Mouse (Mus musculus) G1E (cell line): ENCODE measurements at regions not wholly inside any gene's neighbourhood (a gene's known extent, or its start where the extent isn't known, plus 50 kb on each side); places are given as distances from the start of the nearest gene placed in this dataset.

Experiments
- ATAC-seq: 2 replicates; pipeline ENCODE4 v1.8.0; 2016; ENCODE audit warnings: mild to moderate bottlenecking; ENCODE audit not compliant: insufficient number of reproducible peaks, poor library complexity, low FRiP score, severe bottlenecking; ENCODE audit errors: extremely low read depth
- DNase-seq: peaks from one replicate; pipeline ENCODE4 v3.0.0; 2012; ENCODE audit warnings: low spot score
- H3K27me3 ChIP-seq: 2 replicates; pipeline ENCODE4 v1.6.1; 2012; ENCODE audit warnings: mild to moderate bottlenecking, low read length, inconsistent platforms; ENCODE audit not compliant: insufficient read depth
- H3K36me3 ChIP-seq: replicated peaks from 2 replicates; pipeline ENCODE3; 2012; ENCODE audit warnings: mild to moderate bottlenecking, inconsistent platforms
- H3K4me1 ChIP-seq: 2 replicates; pipeline ENCODE4 v1.6.1; 2012; ENCODE audit warnings: low read depth, low read length, inconsistent platforms, mixed read lengths; ENCODE audit not compliant: insufficient read depth
- H3K4me3 ChIP-seq: 2 replicates; pipeline ENCODE4 v1.5.1; 2012; ENCODE audit warnings: low read depth, mild to moderate bottlenecking, inconsistent platforms, low read length, moderate library complexity, mixed read lengths
- H3K9me3 ChIP-seq: replicated peaks from 2 replicates; pipeline ENCODE4 v1.6.1; 2012; ENCODE audit warnings: inconsistent platforms
- CTCF ChIP-seq: IDR thresholded peaks from 2 replicates; pipeline ENCODE4 v1.5.1; 2012; ENCODE audit warnings: low read depth, low read length, inconsistent platforms, mixed read lengths
- GATA1 ChIP-seq: IDR thresholded peaks from 2 replicates; pipeline ENCODE4 v1.6.1; 2012; ENCODE audit warnings: borderline replicate concordance, low read length, inconsistent platforms, mixed read lengths
- GATA2 ChIP-seq: IDR thresholded peaks from 2 replicates; pipeline ENCODE4 v1.6.1; 2012; ENCODE audit warnings: low read depth, low read length, inconsistent platforms, borderline replicate concordance
- POLR2AphosphoS5 ChIP-seq: IDR thresholded peaks from 2 replicates; pipeline ENCODE4 v1.6.1; 2012; ENCODE audit warnings: low read depth, low read length, inconsistent platforms; ENCODE audit not compliant: insufficient replicate concordance
- TAL1 ChIP-seq: conservative IDR thresholded peaks from 2 replicates; pipeline ENCODE4 v1.6.1; 2012; ENCODE audit warnings: low read depth, low read length, inconsistent platforms, mixed read lengths

- H3K27me3 ChIP-seq: no peaks in the 10 kb centered on the region
- no peaks in the 10 kb centered on the region for H3K36me3 ChIP-seq
- H3K4me1 ChIP-seq: no peaks in the 10 kb centered on the region
- DNase-seq: no peak
- no peak for ATAC-seq
- H3K9me3 ChIP-seq: no peaks in the 10 kb centered on the region
- TF ChIP-seq GATA2 (no peak), CTCF (no peak), TAL1 (no peak), GATA1 (no peak), POLR2AphosphoS5 (no peak)
- no peak overlapping the region for H3K4me3 ChIP-seq
These were observed 70.3 kb downstream of the Matn1 start for GRCm38 (mm10) chr4:131014301-131015081.

- DNase-seq (no peak), ATAC-seq (no peak)
- no peaks in the 10 kb centered on the region for H3K27me3 ChIP-seq
These were observed 71.0 kb downstream of the Matn1 start for GRCm38 (mm10) chr4:131015156-131015555.

GRCm38 (mm10) chr4:131023601-131024000 lies 79.4 kb downstream of the Matn1 start:
- H3K4me1 ChIP-seq: no peaks in the 10 kb centered on the region
- DNase-seq (no peak), ATAC-seq (no peak)
- H3K27me3 ChIP-seq: no peaks in the 10 kb centered on the region; the same call in 1 of the 2 replicates
- H3K9me3 ChIP-seq: no peaks in the 10 kb centered on the region
- H3K4me3 ChIP-seq: no peak overlapping the region
- TF ChIP-seq TAL1 (no peak), CTCF (no peak), POLR2AphosphoS5 (no peak), GATA2 (no peak), GATA1 (no peak)
- H3K36me3 ChIP-seq: no peaks in the 10 kb centered on the region

More at GRCm38 (mm10) chr4:131015156-131015555, 71.0 kb downstream of the Matn1 start:
- no peaks in the 10 kb centered on the region for H3K36me3 ChIP-seq
- no peaks in the 10 kb centered on the region for H3K4me1 ChIP-seq
- TF ChIP-seq POLR2AphosphoS5 (no peak), CTCF (no peak), GATA1 (no peak), GATA2 (no peak), TAL1 (no peak)
- no peak overlapping the region for H3K4me3 ChIP-seq
- no peaks in the 10 kb centered on the region for H3K9me3 ChIP-seq

- Histone ChIP-seq H3K4me3 (no peak overlapping the region), H3K4me1 (no peaks in the 10 kb centered on the region), H3K27me3 (peaks cover 4% of the 10 kb centered on the region; the same call in 1 of the 2 replicates), H3K9me3 (no peaks in the 10 kb centered on the region), H3K36me3 (no peaks in the 10 kb centered on the region)
- ATAC-seq (no peak), DNase-seq (no peak)
- no peak for TF ChIP-seq TAL1
These were observed 92.1 kb downstream of the Matn1 start for GRCm38 (mm10) chr4:131036292-131036691.

GRCm38 (mm10) chr4:131037179-131037578 lies 93.0 kb downstream of the Matn1 start:
- Histone ChIP-seq H3K4me1 (no peaks in the 10 kb centered on the region), H3K36me3 (no peaks in the 10 kb centered on the region), H3K4me3 (no peak overlapping the region), H3K9me3 (no peaks in the 10 kb centered on the region), H3K27me3 (peaks cover 4% of the 10 kb centered on the region; the same call in 1 of the 2 replicates)
- no peak for ATAC-seq
- TF ChIP-seq TAL1: no peak
- no peak for TF ChIP-seq POLR2AphosphoS5
- TF ChIP-seq GATA1: no peak
- TF ChIP-seq CTCF: no peak
- TF ChIP-seq GATA2: no peak
- DNase-seq: no peak

GRCm38 (mm10) chr4:131039686-131040085 lies 95.5 kb downstream of the Matn1 start:
- no peaks in the 10 kb centered on the region for H3K36me3 ChIP-seq
- no peak for TF ChIP-seq CTCF
- no peak for TF ChIP-seq GATA2
- no peak for TF ChIP-seq TAL1
- TF ChIP-seq POLR2AphosphoS5: no peak
- no peak for TF ChIP-seq GATA1
- no peaks in the 10 kb centered on the region for H3K27me3 ChIP-seq
- no peaks in the 10 kb centered on the region for H3K4me1 ChIP-seq
- H3K9me3 ChIP-seq: no peaks in the 10 kb centered on the region
- ATAC-seq (no peak), DNase-seq (no peak)
- H3K4me3 ChIP-seq: no peak overlapping the region
